Mouse (Mus musculus) liver, adult 2 months (tissue): ENCODE measurements around the gene Pgghg. TPM values are rescaled to one million over a fixed set of nuclear protein-coding genes. Genes with fewer than 3 reads are reported as not detected.

ENCODE experiments used
- DNase-seq: peaks from one replicate; pipeline ENCODE4 v3.0.0-alpha.2; 2011; ENCODE audit warnings: low read depth, low spot score; ENCODE audit errors: extremely low read depth
- H3K27ac ChIP-seq: fragments of 200-500 bp; replicated peaks from 2 replicates; pipeline ENCODE4 v1.5.1; 2012; ENCODE audit warnings: low read depth, mild to moderate bottlenecking, control low read depth, inconsistent platforms, low read length; ENCODE audit not compliant: insufficient read depth
- H3K27me3 ChIP-seq: fragments of 200-500 bp; 2 replicates; pipeline ENCODE4 v1.6.1; 2012; ENCODE audit warnings: mild to moderate bottlenecking, moderate library complexity, low read length, inconsistent platforms; ENCODE audit not compliant: control insufficient read depth, insufficient read depth
- H3K36me3 ChIP-seq: fragments of 200-500 bp; 2 replicates; pipeline ENCODE4 v1.6.1; 2012; ENCODE audit warnings: low read length, inconsistent platforms; ENCODE audit not compliant: control insufficient read depth, insufficient read depth
- H3K4me1 ChIP-seq: fragments of 200-500 bp; 2 replicates; pipeline ENCODE4 v1.6.1; 2011; ENCODE audit warnings: low read length; ENCODE audit not compliant: control insufficient read depth, insufficient read depth
- H3K4me3 ChIP-seq: fragments of 200-500 bp; 2 replicates; pipeline ENCODE4 v1.5.1; 2011; ENCODE audit warnings: low read depth, mild to moderate bottlenecking, control low read depth, low read length, moderate library complexity; ENCODE audit not compliant: insufficient read depth
- H3K79me2 ChIP-seq: fragments of 200-500 bp; 2 replicates; pipeline ENCODE4 v1.6.1; 2012; ENCODE audit warnings: inconsistent platforms, mild to moderate bottlenecking, low read length, moderate library complexity; ENCODE audit not compliant: control insufficient read depth, insufficient read depth
- H3K9ac ChIP-seq: fragments of 200-500 bp; 2 replicates; pipeline ENCODE4 v1.6.1; 2012; ENCODE audit warnings: low read depth, mild to moderate bottlenecking, control low read depth, inconsistent platforms, low read length
- CTCF ChIP-seq: fragments of 200-500 bp; IDR thresholded peaks from 2 replicates; pipeline ENCODE4 v1.5.1; 2011; ENCODE audit warnings: low read depth, low read length, control low read depth
- POLR2A ChIP-seq: fragments of 200-500 bp; IDR thresholded peaks from 2 replicates; pipeline ENCODE4 v1.6.1; 2011; ENCODE audit warnings: low read length, control low read depth; ENCODE audit not compliant: insufficient read depth; ENCODE audit errors: extremely low read depth
- WGBS: fragments of 180-500 bp; shearing (Covaris S2); methylation state at CpG from one replicate; pipeline ENCODE4 v1.1.7; 2018; 5-methylcytosine and 5-hydroxymethylcytosine counted together
- polyA plus RNA-seq: library from polyadenylated mRNA; depleted of rRNA; stranded (reverse); fragments of >200 nt; gene quantifications from 2 replicates; pipeline ENCODE4 v1.2.3, GENCODE M21; 2012; rRNA removed
- total RNA-seq: library from RNA; depleted of rRNA; stranded (reverse); fragments of >200 nt; gene quantifications from 2 replicates; pipeline ENCODE4 v1.2.3, GENCODE M21; 2014; rRNA removed

Gene Pgghg
- 16.6 and 19.1 TPM in 2 replicates for total RNA-seq
- polyA plus RNA-seq: 41.3 and 43.3 TPM in 2 replicates

GRCm38 (mm10) chr7:140941222-140942051, at the start of gene Pgghg:
Pgghg (plus strand) TSS chr7:140941391.
- Histone ChIP-seq H3K79me2 (no peaks in the 10 kb centered on the region; the same call in 1 of the 2 replicates), H3K4me3 (peak within 1 kb of the TSS; percentile 65), H3K36me3 (no peaks in the 10 kb centered on the region), H3K4me1 (peaks cover 5% of the 10 kb centered on the region; the same call in 1 of the 2 replicates), H3K9ac (peak within 1 kb of the TSS; percentile 93), H3K27me3 (no peaks in the 10 kb centered on the region), H3K27ac (peak within 1 kb of the TSS; percentile 100)
- TF ChIP-seq CTCF (peak; percentile 94), POLR2A (peak; percentile 91)
- WGBS: 1% methylated on average over 33 of the region's 33 CpGs
- peak; percentile 90 for DNase-seq

GRCm38 (mm10) chr7:140894031-140894430, 47.2 kb upstream of the Pgghg start:
- H3K79me2 ChIP-seq: no peaks in the 10 kb centered on the region
- no peak overlapping the region for H3K4me3 ChIP-seq
- H3K9ac ChIP-seq: no peak overlapping the region
- no peak overlapping the region for H3K27ac ChIP-seq
- no peaks in the 10 kb centered on the region for H3K4me1 ChIP-seq
- no peaks in the 10 kb centered on the region for H3K27me3 ChIP-seq
- no peak for DNase-seq
- peaks cover 34% of the 10 kb centered on the region for H3K36me3 ChIP-seq
- 91% methylated on average over 7 of the region's 7 CpGs for WGBS
- no peak for TF ChIP-seq CTCF

- Histone ChIP-seq H3K27ac (no peak overlapping the region), H3K79me2 (no peaks in the 10 kb centered on the region), H3K9ac (no peak overlapping the region), H3K4me1 (no peaks in the 10 kb centered on the region), H3K27me3 (no peaks in the 10 kb centered on the region), H3K36me3 (peaks cover 29% of the 10 kb centered on the region), H3K4me3 (no peak overlapping the region)
- 82% methylated on average over 3 of the region's 3 CpGs for WGBS
- DNase-seq: peak; percentile 53
- TF ChIP-seq POLR2A (no peak), CTCF (no peak)
Observed at GRCm38 (mm10) chr7:140894611-140895010, 46.6 kb upstream of the Pgghg start.

- no peak overlapping the region for H3K9ac ChIP-seq
- DNase-seq: no peak
- WGBS: 94% methylated on average over 7 of the region's 7 CpGs
- no peak overlapping the region for H3K4me3 ChIP-seq
- H3K27me3 ChIP-seq: no peaks in the 10 kb centered on the region
- H3K27ac ChIP-seq: no peak overlapping the region
- H3K79me2 ChIP-seq: no peaks in the 10 kb centered on the region
- peaks cover 7% of the 10 kb centered on the region for H3K4me1 ChIP-seq
- H3K36me3 ChIP-seq: peaks cover 17% of the 10 kb centered on the region
- TF ChIP-seq POLR2A: no peak
- TF ChIP-seq CTCF: no peak
Observed at GRCm38 (mm10) chr7:140897863-140898262, 43.3 kb upstream of the Pgghg start.

GRCm38 (mm10) chr7:140899121-140899520, 42.1 kb upstream of the Pgghg start:
- 53% methylated on average over 3 of the region's 3 CpGs for WGBS

GRCm38 (mm10) chr7:140900220-140900619, 41.0 kb upstream of the Pgghg start, which contains the start of gene Cox8b:
Cox8b (minus strand) TSS chr7:140900446.
- H3K36me3 ChIP-seq: peaks cover 9% of the 10 kb centered on the region; the same call in 1 of the 2 replicates
- no peaks in the 10 kb centered on the region for H3K27me3 ChIP-seq
- H3K4me3 ChIP-seq: no peak within 1 kb of the TSS
- 76% methylated on average over 10 of the region's 10 CpGs for WGBS
- no peak for DNase-seq
- H3K27ac ChIP-seq: no peak within 1 kb of the TSS
- TF ChIP-seq CTCF: no peak
- no peak for TF ChIP-seq POLR2A
- H3K4me1 ChIP-seq: peaks cover 10% of the 10 kb centered on the region
- H3K79me2 ChIP-seq: no peaks in the 10 kb centered on the region
- no peak within 1 kb of the TSS for H3K9ac ChIP-seq

More at GRCm38 (mm10) chr7:140899121-140899520, 42.1 kb upstream of the Pgghg start:
- no peak overlapping the region for H3K4me3 ChIP-seq
- TF ChIP-seq POLR2A (no peak), CTCF (no peak)
- DNase-seq: no peak
- H3K36me3 ChIP-seq: peaks cover 13% of the 10 kb centered on the region
- H3K27me3 ChIP-seq: no peaks in the 10 kb centered on the region
- no peaks in the 10 kb centered on the region for H3K79me2 ChIP-seq
- H3K4me1 ChIP-seq: peaks cover 10% of the 10 kb centered on the region
- H3K9ac ChIP-seq: no peak overlapping the region
- no peak overlapping the region for H3K27ac ChIP-seq
